Mouse (Mus musculus) layer of hippocampus, postnatal 25 days (tissue): ENCODE data around the gene Dip2b. TPM values are rescaled to one million over a fixed set of nuclear protein-coding genes. Genes with fewer than 3 reads are reported as not detected.

Source experiments
- DNase-seq, 2 experiments: peaks; one replicate each; pipeline ENCODE4 v3.0.0; 2022; ENCODE audit warnings: mixed read lengths in 2 of 2, low spot score in 1 of 2; ENCODE audit errors: extremely low spot score in 1 of 2
- total RNA-seq, 2 experiments: library from RNA; stranded (reverse); gene quantifications; 2 replicates each; pipeline ENCODE4 v1.2.3; 2021

Gene Dip2b
- total RNA-seq, 2 experiments from 2014 or later = 52.5 to 54.3 TPM

DNA sequence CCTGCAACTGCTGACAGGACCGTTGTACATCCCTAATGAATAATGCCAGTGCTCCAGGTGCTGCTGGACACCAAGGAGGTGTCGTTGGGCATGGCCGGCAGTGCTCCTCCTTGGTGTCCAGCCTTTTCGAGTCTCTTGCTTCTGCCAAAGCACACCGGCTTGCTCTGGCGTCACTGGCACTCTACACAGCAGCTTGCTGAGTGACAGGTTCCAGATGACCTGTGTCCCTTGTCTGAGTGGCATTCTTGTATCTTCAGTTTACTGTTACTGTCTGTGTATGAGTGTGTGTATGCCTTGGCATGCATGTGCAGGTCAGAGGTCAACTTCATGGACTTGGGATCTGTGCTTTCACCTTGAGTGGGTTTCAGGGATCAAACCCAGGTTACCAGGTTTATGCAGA, 83.0 kb downstream of the Dip2b start:
- DNase-seq = no peak

DNA sequence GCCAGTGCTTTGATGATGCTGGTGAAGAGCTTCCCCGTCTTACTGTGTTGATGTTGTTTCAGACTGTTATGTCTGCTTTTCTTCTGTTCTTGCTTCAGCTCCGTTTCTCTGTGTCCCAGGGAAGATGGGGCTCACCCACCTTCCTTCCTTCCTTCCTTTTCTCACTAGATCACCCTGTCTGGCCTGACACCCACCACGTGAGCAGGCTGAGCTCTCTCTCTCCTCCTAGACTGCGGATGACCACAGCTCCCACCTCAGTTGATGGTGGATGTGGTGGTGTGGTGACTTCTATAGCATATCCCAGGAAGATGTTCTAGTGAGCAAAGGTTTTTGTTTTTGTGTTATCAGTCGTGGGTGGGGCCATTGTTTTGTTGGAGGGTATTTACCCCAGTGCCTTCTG, 85.4 kb downstream of the Dip2b start:
- DNase-seq = no peak

DNA sequence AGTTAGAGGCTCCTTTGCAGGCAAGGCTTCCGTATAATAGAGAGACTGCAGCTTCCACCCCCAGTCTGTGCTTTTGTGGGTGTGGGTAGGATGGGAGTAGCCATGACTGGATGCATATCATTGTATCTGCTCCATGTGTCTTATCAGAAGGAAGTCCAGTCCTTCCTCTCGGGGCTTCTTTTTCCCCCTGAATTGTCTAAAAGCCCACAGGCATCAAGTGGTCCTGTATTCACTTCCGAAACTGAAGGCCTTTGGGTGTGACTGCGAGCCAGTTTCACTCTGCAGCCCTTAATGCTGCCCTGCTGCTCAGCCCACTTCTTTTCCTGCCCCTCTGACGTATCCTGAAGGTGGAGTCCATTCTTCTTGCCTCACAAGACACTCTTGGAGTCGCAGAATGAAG, 86.8 kb downstream of the Dip2b start:
- DNase-seq = no peak

DNA sequence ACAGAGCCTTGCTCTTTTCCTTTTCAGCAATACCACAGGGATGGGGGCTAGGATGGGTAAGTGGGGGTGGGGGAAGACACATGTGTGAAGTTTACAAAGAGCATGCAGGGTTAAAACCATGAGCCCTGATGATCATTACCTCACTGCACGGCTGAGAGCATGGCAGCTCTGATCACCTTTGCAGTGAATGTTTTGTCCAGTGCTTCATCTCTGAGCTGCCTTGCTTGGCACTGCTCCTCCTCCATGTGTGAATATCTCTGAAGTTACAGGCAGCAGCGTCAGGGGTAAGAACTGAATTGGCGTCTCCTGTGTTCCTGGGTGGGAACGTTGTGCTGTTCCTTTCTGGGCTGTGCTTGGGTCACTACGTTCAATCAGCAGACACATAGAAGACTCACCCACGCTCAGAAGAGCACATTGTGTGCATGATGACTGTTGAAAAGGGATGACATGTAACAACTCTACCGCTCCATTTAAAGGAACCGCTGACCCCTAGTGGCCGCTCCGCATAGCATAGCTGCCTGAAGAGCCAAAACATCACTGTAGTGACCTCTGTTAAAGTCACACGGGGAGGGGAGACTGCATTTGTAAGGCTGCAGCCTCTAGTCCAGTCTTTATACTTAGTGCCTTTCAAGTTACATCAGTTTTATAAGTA, 88.1 kb downstream of the Dip2b start:
- DNase-seq = peak; percentile 66 to 85

DNA sequence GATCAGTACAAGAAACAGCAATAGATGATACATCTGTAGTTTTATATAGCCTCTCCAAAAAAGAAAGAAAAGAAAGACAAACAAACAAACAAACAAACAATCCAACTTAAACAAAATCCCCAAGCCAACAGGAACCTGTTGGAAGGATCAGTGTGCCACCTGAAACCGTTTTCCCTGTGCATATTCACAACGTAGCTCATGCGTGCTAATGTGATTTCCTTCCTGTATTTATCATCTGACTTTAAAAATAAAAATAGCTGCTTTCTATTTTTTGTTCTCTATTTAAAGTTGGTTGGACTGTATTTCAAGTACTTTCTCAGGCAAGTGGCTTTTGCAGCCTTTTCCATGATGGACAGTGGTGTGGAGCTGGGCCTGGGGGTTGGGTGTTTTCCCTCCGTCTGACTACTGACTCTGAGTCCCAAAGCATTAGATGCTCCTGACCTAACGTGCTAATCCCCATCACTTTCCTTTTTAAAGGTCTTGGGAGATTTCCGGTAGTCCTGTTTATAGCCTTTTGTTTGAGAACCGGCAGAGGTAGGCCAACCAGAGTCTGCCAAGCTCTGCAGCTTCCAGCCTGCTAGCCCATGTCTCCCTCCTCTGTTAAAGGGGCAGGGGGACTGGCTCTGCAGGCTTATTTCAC, 90.8 kb downstream of the Dip2b start:
- DNase-seq = no peak

DNA sequence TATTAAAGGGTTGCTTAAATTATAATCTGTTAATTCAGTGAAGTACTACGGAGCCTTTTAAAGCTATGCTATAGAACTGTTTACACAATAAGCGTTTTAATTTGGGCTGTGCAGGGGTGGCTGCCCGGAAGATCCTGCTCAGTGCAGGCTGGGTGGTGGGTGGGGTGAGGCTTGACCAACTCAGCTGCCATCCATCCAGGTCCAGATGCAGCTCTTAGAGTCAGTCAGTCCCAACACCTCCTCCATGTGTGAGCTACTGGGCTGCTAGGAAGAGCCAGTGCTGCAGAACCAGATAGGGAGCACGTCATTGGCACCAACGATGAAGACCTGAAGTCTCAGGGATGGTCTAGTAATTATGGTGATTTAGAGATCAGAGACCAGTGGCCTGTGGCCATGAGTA, 101.2 kb downstream of the Dip2b start:
- no peak for DNase-seq

DNA sequence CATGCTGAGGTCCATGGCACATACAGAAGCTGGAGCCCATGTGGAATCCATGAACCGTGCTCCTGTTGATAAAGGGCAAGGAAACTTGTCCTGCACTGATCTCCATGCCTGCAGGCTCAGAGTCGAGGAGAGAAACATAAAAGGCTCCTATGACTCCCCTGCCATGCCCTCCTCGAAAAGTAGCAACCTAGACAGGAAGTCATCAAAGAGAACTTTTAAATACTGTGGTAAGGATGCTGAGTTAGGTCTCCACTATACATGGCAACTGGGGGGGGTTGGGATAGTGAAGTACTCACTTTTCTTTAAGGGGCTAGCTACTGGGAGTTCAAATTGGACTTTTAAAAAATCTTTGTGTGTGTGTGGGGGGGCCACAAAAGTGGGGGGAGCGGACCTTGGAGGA, 102.0 kb downstream of the Dip2b start:
- DNase-seq = no peak

DNA sequence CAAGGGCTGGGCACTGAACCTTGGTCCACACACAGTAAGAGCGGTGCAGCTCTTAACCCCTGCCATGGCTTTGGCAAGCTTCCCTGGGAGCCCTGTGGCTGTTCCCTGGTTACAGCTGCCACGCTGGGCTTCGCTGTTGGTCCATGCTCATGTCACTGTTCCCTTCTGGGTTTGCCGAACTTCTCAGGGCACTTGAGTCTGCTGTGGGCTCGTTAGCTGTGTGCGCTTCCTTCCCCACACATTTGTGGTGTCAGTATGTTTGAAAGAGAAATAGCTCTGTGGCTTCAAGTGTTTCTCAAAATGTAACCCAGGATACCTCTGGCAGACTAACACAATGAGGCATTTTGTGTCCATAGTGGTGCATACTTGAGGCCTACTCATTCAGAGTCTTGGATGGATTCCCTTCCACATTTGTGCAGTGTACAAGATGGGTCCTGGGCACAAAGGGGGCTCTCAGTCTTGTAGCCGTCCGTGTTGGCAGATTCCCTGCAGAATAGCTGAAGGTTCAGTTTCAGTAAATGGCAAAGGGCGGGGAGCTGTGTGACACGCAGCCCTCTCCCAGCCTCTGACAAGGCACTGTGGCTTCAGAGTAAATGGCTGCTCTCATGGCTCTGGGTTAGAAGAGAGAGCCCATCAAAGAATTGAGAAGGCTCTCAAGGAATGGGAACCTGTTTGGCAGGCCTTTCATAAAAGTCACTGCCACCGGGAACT, 104.8 kb downstream of the Dip2b start:
- DNase-seq = no peak

DNA sequence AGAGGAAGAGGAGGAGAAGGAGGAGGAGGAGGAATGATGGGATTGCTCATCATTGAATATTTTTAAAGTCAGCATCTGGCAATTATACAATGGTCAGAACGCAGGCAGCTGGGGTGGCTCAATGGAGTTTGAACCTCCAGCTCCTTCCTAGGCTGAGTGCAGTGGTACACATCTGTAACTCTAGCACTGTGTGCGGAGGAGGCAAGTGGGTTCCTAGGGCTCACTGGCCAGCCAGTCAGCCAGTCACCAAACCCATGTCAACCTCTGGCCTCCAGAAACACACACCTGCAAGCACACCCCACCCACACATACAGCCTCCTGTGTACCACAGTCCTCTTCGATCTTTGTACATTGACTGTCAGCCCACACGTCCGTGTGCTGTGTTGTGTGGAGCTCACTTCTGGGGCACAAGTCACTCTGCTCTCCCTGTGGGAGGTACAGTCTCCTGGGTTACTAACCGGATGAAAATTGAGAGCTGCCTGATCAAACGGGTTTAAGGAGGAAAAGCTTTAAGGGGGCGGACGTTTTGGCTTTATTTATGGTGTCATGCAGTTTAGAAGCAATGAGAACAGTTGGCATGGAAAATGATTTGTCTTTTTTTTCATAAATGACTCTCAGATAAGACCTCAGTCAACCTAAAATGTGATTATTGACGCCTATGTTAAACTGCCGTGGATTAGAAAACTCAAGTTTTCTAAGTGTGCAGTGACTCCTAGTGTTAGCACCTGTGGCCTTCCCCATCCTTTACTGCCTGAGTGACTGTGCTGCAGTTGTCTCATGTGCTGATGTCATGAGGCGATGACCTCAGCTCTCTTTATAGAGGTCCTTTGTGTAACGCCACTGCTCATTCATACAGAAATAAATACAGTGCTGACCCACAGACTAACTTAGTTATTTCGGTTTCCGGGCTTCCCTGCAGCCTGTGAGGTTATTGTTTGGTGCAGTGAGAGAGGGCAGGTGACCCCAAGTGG, 106.7 kb downstream of the Dip2b start:
- no peak for DNase-seq

DNA sequence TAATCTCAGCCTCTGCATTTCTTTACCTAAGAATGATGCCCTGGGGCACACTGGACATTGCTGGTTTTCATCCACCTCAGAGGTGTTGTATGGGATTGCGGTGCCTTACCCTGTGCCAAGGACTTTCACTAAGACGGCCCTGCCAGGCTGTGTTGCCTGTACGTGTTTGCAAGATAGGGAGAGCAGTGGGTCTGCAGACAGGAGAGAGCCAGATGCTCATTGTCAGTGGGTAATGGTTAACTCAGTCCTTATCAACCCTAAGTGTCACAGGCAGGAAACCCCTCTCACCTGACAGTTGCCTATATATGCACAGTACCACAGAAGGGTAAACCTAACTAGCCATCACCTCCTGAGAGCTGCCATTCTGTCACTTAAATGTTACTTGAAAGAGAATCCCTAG, 107.5 kb downstream of the Dip2b start:
- no peak for DNase-seq

DNA sequence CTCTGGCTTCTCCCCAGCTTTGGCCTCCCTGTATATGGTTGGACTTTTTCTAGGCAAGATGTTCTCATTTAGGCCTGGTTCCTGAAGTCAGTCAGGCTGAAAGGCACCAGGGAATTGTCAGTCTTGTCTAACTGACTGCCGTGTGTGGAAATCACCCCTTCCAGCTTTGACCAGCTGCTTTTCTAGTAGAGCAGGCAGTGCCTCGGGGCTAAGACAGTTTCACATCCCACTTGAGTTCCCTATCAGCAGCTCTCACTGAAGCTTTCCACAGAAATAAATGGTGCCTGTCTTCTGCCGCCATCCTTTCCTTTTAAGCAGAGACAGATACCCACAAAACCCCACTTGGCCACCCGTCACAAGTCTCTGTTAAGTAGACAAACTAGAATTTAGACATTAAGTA, 112.1 kb downstream of the Dip2b start:
- DNase-seq = no peak

DNA sequence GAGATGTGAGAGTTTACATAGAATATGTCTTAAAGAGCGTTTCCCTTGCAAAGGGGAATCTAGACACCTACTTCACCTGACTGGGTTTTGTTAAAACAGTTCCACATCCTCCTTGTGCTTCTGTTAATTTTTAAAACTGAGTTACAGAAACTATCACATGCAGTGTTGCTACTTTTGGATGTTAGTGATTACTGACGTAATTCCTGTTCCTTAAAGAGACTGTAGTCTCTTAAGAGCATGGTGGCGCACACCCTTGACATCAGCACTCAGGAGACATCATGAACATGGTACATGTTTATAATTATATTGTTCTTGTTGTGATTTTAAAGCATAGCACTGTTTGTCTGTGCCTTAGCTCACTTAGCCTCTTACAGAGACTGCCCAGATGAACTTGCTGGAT, 113.9 kb downstream of the Dip2b start:
- no peak for DNase-seq

DNA sequence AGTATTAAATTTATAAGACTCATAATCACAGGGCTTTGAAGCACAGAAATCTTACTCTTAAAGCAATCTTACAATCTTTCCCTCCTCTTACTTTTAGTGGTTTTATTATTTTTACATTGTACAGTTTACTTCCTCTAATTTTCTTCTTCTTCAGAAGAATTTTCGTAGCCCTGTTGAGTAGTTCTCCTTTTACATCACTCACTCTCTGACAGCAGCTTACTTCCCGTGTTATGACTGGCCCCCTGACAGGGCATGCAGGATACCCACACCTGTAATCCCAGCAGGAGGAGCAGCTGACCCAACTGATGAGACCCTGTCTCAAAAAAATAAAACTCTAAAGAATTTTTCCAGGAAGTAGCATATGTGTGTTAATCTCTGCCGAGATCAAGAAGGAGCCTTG, 114.6 kb downstream of the Dip2b start:
- DNase-seq = no peak

DNA sequence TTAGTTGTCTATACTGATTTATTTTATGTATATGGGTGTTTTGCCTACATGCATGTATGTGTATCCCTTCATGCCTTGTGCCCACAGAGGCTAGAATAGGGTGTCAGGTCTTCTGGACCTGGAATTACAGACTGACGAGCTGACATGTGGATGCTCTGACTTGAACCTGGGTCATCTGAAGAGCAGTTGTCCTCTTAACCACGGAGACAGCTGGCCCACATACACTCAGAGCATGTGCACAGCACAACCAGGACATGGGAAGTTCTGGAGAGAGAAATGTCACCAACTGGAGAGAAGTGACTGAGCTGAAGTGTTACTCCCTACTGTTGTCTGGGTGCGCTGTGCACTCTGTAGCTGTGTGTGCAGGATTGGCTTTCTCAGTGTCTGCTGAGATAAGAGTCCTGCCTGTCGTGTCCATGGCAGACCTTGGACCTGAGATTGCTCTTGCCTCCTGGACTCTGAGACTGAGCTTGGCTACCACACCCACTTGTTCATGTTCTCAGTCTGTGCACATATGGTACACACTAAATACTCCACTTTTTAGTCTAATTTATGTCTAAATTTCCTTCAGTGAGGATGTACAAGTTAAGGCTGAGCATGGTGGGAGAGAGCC, 117.7 kb downstream of the Dip2b start:
- DNase-seq = no peak

DNA sequence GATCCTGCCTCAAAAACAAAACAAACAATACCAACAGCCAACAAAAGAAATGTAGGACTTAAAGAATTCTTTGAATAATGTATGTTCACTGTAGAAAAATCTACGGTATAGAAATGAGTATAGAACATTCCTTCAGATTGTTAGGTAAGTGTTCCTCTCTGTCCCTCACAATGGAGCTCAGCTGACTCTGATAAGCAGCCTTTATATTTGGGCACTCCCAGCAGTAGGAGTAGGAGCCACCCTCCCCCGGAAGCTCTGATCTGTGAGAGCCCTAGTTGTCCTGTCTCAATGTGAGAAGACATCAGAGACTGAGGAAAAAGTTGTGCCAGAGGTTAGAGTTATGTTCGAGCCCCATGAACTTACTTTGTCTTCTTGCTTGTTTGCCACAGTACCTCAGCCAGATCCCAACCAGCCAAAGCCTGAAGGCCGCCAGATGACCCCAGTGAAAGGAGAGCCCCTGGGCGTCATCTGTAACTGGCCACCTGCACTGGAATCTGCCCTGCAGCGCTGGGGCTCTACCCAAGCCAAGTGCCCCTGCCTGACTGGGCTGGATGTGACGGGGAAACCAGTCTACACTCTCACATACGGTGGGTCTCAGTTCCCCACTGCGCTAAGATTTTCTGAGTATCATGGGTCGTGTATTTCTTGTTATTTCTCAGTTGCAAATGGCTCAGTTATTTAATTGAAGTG, 118.5 kb downstream of the Dip2b start:
- no peak for DNase-seq

DNA sequence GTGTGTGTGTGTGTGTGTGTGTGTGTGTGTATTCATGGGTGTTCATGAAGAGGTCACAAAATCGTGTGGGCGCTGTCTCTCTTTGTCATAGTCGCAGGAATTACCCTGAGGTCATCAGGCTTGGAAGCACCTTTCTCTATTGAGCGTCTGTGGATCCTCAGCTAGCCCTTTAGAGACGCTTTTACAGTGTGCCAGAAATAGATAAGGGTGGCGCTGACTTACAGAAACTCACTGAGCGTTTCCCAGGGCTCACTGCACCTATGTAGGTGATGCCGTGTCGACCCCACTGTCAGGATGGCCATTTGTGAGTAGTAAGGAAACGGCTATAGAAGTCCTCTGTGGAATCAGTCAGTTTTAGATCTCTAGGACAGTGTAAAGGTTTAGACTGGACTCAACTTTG, 120.5 kb downstream of the Dip2b start:
- DNase-seq = no peak

DNA sequence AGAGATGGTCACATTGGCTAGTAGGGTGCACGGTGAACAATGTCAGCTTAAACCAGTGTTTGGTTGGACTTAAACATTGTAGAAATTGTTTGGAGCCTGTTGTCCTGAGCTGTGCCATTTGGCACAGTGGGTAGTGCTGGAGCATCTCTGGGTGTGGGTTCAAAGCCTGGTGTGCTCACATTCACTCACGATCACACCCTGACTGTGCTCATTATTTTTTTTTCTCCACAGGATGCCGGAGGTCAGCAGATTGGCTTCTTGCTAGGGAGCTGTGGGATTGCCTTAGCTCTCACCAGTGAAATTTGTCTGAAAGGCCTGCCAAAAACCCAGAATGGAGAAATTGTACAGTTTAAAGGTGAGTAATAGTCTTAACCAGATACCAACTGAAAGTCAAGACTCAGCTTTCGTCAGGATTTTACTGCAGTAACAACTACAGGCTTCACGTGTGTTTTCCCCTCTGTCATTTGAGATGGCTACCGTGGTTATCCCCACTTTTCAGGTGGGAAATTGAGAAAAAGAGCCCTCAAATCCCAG, 123.3 kb downstream of the Dip2b start:
- no peak for DNase-seq

DNA sequence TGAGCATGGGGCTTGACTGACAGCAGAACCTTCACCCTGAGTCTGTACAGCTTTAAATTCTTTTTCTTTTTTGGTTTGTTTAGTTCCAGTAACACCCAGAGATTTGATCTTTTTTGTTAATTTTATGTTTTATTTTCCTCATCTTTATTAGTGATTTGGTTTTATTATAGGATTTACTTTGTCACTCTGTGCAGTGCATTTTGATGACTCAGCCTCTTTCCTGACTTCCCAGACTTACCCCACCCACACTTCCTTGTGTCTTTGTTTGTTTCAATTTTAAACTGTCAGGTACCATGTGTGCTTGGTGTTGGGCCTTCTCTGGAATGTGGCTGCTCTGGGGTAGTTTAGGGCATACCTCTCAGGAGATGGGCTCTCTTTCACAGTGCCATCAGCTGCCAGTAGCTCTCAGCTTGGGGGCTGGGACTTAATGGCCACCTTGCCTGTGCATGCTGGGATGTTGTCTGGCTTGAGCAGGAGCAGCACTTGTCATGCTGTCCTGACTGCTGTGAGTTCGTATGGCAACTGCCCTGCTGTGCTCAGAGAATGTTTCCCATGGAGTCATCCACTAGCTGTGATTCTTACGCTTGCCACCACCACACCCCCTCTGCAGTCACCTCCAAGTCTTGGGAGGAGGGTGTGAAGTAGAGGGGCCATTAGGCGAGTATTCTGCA, 125.1 kb downstream of the Dip2b start:
- DNase-seq = no peak

DNA sequence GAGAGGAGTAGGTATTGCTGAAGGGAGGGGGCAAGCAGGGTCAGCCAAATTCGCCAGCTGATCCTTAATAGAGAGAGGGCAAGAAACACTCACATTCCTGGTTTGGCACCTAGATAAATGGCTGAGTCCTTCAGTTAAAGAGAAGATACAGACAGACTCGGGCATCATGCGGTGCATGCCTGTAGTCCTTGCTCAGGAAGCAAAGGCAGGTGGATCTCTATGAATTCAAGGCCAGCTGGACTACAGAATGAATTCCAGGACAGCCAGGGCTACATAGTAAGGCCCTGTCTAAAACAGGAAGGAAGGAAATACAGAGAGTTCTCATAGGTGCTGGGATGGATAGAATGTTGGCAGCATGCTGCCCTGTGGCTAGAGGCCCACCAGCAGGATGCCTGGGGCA, 128.0 kb downstream of the Dip2b start:
- no peak for DNase-seq
